Mouse (Mus musculus): Measurements from ENCODE around the gene Mrgprx2.
"Not testable (repeated sequence)": the region's sequence is repeated elsewhere in the genome, so short reads cannot be mapped to it uniquely, and the experiment has no call there.

DNA sequence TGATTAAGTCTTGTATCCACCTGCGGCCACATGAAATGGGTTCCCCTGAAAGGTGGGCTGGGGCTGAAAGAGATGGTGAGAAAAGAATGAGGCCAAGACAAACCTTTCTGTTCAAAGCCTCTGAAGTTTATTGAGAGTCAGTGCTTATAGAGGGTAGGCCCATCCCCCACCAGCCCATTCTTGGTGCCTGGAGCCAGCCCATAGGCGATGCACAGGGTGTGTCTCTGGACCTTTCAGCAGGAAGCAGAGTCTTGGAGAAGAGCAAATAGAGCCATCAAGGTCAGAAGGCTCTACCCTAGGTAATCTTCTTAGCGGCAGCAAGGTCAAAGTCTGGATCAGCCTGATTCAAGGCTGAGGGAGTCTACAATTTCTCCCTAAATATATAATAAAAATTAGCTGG, 63.2 kb downstream of the Mrgprx2 start:
- TF ChIP-seq GATA1, TAL1 (IDR thresholded peaks at IDR 0.05; ENCODE audit: low read length): not testable (repeated sequence)
